Mouse (Mus musculus) regulatory T cell (primary cell): Measurements from ENCODE around the gene Ncf2.

Source experiments
- in situ Hi-C: fragments of 300-600 bp; cut with MboI, MseI; formaldehyde crosslinking; loops from one replicate; pipeline ENCODE4 v1.15.1; 2025; ENCODE audit warnings: high pct_unique_total_duplicates

The Ncf2 gene

DNA sequence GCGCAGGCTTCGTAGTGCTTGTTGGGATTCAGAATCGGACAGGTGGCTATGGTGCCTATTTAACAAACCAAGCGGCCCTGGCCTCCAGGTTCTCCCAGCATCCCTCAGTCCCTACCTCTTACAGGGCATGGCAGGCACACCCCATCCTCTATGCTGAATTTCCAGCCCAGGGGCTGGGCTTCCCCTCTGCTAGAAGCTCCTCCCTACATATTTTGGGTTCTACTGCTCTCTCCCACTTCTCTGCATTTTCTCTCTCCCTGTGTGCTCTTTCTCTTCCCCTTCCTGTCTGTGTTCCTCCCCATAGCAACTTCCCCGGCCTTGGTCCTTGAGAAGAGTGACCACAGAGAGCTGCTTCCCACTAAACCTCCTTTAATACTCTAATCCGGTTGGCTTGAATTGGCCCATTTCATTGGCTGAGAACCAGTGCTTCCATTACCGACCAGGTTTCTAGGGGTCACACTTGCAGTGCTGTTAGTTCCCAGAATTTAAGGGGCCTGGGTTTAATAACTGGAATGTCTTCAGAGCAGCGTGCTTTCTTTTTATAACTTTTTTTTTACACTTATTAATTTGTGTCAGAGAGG, 3.2 kb upstream of the Ncf2 start:
- in situ Hi-C loops: no loop called here

DNA sequence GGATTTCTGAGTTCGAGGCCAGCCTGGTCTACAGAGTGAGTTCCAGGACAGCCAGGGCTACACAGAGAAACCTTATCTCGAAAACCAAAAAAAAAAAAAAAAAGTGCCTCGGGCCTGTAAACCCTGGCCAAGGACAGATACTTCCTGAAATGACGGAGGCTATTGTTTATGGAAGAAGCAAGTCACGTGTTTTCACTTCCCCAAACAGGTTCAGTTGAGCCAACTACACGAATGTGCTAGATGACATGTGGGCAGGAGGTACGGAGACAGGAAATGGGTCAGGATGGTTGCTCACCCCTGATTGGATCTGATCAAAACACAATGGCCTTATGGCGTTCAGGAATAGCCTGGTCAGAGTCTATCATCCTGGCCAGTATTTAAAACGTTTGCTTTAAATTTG, 1.9 kb upstream of the Ncf2 start:
- in situ Hi-C loops: no loop called here

DNA sequence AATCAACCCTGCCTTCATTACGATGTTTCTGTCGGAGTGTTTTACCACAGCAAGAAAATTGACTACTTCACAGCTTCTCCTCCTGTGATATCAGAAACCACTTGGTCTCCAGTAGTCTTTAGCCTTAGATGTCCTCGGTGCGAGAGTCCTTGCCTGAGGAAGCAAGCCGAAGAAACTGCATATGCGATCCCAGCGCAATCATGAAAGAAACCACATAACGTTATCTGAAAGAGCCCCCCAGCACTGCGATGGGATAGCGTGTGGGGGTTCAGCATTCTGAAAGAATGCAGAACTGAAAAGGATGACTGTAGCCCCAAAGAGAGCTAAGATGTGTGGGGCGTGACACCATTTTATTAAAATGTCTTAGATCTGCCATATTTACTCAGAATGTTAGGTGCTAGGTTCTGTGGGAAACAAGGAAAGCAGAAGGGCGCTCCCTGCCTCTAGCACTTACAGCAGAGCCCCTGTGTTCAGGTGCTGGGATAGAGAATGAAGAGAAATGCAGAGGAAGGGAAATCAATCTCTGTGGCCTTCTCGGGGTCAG, 711 bp downstream of the Ncf2 start:
- in situ Hi-C loops: no loop called here

DNA sequence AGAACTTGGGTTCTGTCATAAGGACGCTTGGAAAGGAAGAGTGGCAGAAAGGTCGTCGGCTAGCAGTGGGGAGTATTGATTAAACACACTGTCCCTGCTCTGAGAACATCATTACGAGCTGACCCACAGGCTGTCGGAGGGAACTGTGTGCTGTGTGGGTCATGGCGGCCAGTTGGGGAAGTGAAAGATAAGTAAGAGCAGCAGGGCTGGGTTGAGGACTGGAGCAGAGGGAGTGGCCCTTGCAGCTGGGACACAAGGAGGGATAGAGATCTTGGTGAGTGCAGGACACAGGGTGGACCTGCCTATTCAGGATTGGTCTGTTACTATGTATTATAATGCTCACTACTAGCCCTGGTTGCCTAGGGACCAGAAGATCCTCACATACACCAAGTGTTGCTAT, 4.9 kb downstream of the Ncf2 start:
- in situ Hi-C loops: no loop called here

DNA sequence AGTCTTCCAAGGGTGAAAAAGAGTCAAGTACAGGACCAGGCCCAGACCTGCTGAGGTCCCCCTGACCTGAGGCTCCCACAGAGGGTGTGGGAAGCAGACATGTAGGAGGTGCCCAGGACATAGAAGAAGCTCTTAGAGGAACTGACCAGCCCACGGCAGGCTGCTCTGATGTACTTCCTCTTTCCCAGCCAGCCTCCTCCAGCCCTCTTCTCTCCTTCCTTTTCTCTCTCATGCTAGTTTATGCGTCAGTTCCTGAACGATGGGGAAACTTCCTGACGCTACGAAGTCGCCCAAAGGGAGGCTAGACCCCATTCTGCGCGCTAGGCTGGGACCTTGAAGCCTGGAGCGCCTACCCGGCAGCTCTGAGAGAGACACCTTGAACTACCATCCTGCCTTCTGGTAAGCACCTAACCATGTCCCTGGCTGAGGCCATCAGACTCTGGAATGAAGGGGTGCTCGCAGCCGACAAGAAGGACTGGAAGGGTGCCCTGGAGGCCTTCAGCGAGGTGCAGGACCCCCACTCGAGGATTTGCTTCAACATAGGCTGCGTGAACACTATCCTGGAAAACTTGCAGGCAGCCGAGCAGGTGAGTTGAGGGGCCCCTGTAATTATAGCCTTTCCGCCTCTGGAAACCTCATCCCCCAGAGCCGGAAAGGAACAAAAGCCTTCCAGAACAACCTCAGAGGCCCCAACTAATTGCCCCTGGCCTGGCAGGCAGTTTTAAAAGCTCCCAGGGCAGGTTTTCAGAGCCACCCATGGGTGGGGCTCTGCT, 7.8 kb downstream of the Ncf2 start:
- in situ Hi-C loops: no loop called here

DNA sequence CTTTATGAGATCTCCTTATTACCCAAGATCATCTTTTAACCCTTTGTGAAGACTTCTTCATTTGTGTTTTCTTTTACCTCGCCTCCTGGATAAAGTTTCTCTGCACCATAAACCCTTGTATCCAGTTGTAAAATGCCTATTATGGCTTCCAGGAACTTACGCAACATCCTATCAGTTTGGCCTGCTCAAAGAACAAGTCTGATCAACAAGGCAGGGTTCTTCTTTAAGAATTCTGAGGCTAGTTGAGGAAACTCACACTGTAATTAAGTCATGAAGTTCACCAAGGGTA, 8.3 kb downstream of the Ncf2 start:
- in situ Hi-C loops: no loop called here

DNA sequence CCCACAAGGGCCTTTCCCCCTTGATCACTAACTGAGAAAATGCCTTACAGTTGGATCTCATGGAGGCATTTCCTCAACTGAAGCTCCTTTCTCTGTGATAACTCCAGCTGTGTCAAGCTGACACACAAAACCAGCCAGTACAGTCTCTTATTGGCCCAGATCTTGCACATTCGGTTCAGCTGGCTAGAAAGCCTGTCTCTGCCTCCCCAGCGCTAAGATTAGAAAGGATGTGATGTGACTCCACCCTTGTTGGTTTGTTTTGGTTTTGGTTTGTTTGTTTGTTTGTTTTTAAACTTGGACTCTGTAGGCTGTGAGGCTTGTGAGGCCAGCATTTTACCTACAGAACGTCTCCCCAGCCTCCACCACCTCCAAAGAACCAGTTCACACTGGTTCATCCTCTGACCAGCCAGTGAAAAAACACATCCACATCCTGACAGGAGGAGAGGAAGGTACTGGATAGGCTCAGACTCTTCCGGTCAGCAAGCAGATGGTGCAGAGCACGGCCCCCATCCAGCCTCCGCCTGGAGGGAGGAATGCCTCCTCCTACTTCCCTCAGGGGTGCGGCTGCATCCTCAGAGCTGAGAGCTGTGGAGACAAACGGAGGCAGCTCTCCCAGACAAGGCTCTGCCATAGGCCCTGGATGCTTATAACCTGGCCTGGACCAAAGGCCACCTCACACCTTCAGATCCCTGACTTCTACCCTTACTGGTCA, 9.7 kb downstream of the Ncf2 start:
- in situ Hi-C loops: no loop called here

DNA sequence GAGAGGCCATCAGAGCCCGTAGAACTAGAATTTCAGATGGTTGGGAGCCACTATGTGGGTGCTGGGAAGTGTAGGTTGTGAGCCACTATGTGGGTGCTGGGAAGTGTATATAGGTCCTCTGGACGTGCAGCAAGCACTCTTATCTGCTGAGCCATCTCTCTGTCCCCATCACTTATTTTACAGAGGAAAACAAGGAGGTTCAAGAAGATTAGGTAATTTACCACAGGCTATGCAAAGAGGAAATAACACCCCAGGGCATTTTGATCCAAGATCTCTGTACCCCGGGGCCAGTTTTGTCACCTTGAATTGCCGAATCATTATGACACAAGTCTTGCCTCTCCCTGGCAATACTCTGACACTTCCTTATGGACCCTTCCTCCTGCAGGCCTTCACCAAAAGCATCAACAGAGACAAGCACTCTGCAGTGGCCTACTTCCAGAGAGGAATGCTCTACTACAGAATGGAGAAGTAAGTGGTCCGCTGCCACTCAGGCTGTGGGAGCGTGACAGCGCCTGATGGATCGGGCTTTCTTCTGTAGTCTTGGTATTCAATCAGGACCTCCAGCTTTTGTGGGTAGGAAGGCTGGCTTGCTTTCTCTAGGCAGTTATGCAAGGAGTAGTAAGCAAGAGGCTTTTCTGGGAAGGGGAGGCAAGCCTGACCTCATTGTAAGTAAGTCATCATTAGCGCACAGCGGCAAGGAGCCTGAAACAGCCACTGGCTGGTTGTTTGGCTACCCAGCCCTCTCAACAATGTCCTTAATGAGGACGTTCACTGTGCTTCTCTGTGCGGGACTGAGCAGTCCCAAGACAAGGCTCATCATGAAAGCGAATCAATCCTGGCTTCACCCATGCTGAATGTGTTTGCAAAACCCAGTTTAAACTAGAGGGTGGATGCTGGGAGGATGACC, 10.8 kb downstream of the Ncf2 start:
- in situ Hi-C loops: no loop called here

DNA sequence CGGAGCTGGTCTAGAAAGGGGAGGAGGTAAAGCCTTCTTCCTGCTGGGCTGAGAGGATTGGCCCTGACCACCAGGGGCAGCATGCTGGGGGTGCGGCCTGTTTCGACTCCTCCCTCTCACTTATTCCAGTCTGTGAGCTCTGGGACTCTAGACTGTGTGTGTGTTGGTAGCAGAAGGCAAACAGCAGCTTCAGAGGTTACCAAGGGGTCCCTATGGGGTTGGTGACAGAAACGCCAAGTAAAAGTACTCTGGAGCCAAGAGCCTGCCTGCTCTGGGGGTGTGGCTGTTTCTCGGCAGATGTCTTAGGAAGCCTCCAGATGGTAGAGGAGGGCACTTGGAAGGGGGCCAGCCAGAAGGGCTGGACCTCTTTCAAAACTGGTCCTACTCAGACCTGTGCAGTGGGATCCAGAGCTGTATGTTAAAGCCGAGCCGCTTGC, 15.3 kb downstream of the Ncf2 start:
- in situ Hi-C loops: no loop called here

DNA sequence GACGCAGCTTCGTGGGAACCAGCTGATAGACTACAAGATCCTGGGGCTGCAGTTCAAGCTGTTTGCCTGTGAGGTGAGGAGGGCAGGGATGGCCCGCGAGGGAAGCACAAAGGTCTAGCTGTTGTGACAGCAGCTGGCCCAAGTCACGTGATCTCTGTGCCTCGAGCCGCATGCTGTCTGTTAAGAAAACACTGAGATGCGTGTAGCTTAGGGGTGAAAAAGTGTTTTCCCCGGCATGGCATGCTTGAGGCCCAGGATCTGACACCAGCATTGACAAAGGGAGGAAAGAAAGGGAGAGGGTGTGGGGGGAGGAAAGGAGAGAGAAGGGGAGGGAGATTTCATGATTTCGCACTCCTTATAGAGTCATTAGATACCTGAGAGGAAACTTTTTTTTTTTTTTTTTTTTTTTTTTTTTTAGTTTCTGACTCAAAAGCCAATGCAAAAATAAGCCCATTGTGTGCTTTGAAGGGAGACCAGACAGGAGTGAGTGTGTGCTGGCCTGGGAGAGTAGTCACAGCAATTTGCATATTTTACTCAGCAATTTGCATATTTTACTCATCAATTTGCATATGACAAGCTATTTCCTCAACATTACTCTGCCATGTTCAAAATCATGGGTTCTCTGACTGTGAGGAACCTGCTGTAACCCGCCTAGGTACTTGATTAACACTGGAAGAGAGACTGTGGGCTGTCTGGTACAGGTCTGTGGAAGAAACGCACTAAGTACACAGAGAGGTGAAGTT, 17.2 kb downstream of the Ncf2 start:
- in situ Hi-C loops: no loop called here

DNA sequence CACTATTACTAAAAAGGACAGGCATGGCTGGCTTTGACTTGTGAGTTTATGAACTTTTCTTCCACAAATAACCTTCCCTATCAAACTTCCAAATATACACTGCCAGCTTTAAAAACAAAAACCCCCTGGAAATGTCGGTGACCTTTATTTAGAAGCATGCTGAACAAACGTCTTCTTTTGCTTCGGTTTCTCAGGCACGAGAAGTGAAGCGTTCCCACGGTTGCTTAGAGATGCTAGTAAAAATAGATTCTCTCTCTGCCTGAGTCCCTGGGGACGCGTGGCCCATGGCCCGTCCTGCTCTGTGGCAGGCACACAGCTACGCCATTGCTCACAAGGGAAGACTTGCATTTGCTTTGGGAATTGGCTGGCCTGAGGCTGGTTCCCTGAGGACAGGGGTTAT, 17.8 kb downstream of the Ncf2 start:
- in situ Hi-C loops: no loop called here

DNA sequence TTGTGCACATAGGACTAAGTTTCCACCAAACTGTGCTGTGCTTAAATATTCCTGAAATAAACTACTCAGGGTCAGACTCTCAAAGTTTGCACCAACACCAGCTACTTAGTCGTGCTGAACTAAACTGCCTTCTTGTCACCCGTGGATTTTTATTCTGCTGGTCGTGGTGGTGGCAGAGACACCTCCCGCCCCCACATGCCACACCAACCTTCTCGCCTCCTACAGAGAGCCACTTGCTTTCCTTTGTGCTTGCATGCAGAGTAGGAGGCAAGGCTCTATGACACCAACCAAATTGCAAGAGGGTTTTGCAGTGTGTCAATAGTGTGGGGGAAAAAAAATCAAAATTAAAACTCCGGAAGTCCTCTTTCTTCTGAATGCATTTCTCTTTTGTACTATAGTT, 19.6 kb downstream of the Ncf2 start:
- in situ Hi-C loops: no loop called here

DNA sequence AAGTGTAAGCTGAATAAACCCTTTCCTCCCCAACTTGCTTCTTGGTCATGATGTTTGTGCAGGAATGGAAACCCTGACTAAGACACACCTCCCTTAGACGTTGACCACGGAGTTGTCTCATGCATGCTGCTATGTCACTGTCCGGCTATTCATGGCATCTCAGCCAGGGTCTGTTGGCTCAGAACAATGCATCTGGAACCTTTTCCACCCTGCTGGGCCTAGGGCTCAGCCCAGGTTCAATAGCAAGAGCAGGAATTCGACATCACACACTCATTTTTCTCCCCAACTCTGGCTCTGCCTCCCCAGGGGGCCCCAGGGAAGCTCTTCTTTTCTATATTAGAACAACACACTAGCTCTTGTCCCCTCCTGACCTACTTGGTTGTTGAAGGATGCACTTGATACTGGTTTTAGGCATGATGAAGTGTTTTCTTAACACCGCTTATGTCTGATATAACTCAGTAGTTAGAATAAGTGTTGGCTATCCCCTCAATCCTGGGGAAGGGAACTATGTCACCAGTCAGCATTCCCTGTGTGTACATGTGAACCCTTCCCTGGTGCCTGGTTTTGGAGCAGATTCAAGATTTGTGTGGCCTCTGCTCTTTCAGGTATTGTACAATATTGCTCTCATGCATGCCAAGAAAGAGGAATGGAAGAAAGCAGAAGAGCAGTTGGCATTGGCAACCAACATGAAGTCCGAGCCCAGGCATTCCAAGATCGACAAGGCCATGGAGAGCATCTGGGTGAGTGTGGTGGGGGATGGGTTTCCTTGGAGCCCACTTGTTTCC, 21.1 kb downstream of the Ncf2 start:
- in situ Hi-C loops: no loop called here

DNA sequence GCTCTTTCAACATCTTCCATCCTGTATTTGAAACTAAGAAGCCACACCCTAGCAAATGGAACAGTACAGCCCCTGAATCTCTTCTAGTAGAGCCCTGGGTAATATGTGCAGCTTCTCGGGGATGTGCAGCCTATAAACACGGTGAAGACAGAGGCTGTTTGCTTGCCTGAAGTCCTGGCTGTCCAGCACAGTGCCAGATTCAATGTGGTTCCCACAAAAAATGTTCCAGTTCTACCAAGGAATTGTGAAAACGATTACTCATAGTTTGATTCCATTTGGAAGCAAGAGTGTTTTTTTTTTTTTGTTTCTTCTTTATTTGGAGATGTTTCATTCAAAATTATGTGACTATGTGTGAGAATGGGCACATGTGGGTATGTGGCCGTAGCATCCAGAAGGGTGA, 21.8 kb downstream of the Ncf2 start:
- in situ Hi-C loops: no loop called here

DNA sequence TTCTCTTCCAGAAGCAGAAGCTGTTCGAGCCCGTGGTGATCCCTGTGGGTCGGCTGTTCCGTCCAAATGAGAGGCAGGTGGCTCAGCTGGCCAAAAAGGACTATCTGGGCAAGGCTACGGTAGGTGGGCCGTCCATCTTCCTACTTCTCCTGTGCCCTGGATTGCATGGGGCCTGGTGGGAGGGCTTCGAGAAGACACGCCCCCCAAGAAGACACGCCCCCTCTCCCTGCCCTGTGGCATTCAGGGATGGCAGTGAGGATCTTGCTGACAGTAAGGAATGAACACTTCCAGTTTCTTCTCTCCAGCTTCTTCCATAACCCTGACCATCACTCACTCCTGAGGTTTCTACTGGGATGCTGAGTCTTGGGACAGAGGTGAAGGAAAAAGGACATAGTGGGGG, 24.2 kb downstream of the Ncf2 start:
- in situ Hi-C loops: no loop called here

DNA sequence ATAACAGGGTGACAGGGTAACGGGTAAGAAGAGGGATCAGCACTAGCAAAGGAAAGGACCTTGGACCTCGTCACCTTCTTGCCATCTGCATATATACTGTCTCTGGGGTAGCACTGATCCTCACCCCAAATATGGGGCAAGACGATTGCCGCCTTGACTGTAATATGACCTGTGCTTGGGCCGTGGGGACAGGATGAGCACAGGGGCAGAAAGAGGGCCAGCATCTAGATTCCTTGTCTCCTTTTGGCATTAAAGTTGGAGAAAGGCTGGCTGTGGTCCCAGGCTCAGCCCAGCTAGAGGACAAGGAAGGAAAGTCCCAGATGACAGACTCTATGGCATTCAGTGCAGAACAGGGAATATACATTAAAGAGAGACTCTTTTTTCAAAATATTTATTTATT, 26.5 kb downstream of the Ncf2 start:
- in situ Hi-C loops: no loop called here

DNA sequence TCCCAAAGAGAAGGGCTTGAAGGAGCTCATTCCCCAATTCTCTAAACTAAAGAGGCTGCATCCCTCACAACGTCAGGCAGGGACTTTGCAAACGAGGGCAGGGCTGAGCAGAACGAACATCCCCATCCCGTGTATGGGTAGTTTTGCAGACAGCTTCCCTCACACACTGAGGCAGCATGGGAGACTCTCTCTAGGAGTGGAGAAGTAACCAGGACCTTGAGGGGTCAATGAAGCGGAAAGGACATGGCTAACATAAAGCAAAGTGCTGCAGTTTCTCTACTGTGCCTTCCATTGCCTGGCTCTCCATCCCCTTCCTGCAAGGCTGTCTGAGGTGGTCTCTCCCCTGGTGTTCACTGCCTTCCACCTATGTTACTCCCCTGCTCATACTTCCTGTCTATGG, 28.2 kb downstream of the Ncf2 start:
- in situ Hi-C loops: no loop called here

DNA sequence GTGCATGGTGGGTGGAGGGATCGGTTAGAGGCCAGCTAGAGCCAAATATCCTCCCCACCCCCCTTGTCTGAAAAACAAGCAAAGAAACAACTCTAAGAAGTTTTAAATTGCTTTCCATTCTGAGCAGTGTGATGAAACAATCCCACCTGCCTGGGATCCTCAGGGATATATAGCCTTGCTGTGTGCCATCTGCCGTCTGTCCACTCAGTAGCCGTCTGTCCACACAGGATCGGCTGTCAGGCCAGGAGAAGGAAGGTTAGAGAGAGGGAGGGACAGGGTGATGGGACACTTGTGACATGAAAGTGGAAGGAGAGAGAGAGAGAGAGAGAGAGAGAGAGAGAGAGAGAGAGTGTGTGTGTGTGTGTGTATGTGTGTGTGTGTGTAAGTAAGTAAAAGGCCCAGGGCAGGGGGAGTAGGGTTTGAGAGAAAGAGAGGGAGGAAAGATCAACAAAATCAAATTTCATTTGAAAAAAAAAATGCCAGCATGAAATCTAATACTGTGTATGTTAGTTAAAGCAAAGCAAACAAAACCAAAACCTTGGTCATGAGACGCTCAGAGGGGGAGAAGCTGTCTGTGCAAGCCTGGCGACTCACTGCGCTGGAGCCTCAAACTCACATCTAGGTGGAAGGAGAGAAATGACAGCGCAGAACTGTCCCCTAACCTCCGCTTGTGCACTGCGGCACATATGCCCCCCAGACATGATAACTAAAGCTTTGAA, 28.8 kb downstream of the Ncf2 start:
- in situ Hi-C loops: no loop called here

DNA sequence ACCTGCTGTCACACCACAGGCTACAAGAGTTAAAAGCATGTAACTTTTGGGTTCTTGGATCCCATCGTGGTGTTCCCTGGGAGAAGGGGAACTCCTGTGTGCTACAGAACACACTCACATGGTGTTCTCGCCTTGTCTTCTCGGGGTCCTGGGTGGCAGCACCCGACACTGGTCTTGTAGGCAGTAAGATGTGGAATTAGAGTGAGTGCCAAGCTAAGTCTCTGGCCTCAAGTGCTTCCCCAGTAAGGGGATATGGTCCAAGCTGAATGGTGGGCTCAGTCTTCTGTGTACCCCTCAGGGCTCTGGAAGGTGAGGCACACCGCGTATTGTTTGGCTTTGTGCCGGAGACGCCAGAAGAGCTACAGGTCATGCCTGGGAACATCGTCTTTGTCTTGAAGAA, 30.1 kb downstream of the Ncf2 start:
- in situ Hi-C loops: no loop called here

DNA sequence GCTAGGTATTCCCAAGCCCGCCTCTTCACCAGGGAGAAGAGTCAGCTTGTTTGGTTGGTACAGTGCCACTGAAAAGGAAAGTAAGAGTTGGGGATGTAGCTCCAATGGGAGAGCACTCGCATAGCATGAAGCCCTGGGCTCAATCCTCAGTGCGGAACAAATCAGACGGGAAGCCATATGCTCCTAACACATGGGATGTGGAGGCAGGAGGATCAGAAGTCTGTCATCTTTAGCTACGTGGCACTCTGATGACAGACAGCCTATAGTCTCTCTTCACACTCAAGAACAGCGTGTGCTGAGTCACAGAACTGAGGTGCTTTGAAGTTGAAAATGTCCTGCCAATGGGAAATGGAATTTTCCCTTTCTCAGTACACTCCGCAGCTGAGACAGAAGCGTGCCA, 31.0 kb downstream of the Ncf2 start:
- in situ Hi-C loops: no loop called here
